Mouse (Mus musculus) bone marrow, adult 2 months (tissue): Measurements from ENCODE around the gene Hcrtr2. TPM values are rescaled to one million over a fixed set of nuclear protein-coding genes. Genes with fewer than 3 reads are reported as not detected.
A peak's percentile ranks its signal among the peaks of the same experiment; 100 is the strongest.

Experiments
- H3K27ac ChIP-seq: fragments of 200-500 bp; 2 replicates; pipeline ENCODE4 v1.5.1; 2012; ENCODE audit warnings: low read depth, mild to moderate bottlenecking, control low read depth, inconsistent platforms, low read length; ENCODE audit not compliant: control insufficient read depth, poor library complexity, insufficient read depth
- H3K4me1 ChIP-seq: fragments of 200-500 bp; 2 replicates; pipeline ENCODE4 v1.6.1; 2011; ENCODE audit warnings: low read length; ENCODE audit not compliant: control insufficient read depth, insufficient read depth
- H3K4me3 ChIP-seq: fragments of 200-500 bp; replicated peaks from 2 replicates; pipeline ENCODE3; 2011; ENCODE audit warnings: mild to moderate bottlenecking, low read depth, low read length, control low read depth; ENCODE audit not compliant: control insufficient read depth
- CTCF ChIP-seq: fragments of 200-500 bp; IDR thresholded peaks from 2 replicates; pipeline ENCODE4 v1.5.1; 2011; ENCODE audit warnings: low read length, control low read depth; ENCODE audit not compliant: control insufficient read depth, insufficient read depth
- POLR2A ChIP-seq: fragments of 200-500 bp; IDR thresholded peaks from 2 replicates; pipeline ENCODE4 v1.6.1; 2011; ENCODE audit warnings: low read depth, mild to moderate bottlenecking, control low read depth, low read length, borderline replicate concordance; ENCODE audit not compliant: control insufficient read depth
- WGBS: fragments of 180-500 bp; shearing (Covaris S2); methylation state at CpG from one replicate; pipeline ENCODE4 v1.1.7; 2018; 5-methylcytosine and 5-hydroxymethylcytosine counted together
- polyA plus RNA-seq: library from polyadenylated mRNA; stranded (reverse); fragments of >200 nt; gene quantifications from 2 replicates; pipeline ENCODE4 v1.2.4, GENCODE M21; 2011; ENCODE audit warnings: low replicate concordance; ENCODE audit not compliant: missing spikeins, insufficient read depth, insufficient read length

Gene Hcrtr2
- polyA plus RNA-seq, 1 experiment, result not detected

DNA sequence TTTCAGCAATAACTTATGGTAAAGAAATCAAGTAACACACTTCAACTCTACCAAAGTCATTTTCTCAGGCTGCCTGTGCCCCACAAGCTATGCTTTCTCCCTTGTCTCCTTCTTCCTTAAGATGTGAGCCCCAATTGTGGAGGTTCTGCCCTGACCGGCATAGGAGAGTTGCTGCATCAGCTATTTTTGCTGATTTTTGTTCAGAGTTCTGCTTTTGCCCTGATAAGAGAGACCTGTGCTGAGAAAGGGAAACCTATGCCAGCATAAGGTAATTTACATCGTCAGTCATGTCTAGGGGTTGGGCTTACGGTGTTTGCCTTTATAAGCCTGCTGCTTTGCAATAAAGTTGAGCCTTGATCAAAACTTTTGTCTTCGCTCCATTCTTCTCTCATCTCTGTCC, 71.5 kb downstream of the Hcrtr2 start:
- WGBS, result 68% methylated on average over 4 of the region's 4 CpGs
- Histone ChIP-seq H3K27ac (no peak overlapping the region), H3K4me1 (no peaks in the 10 kb centered on the region), H3K4me3 (no peak overlapping the region)
- TF ChIP-seq CTCF, result no peak
- TF ChIP-seq POLR2A, result no peak

DNA sequence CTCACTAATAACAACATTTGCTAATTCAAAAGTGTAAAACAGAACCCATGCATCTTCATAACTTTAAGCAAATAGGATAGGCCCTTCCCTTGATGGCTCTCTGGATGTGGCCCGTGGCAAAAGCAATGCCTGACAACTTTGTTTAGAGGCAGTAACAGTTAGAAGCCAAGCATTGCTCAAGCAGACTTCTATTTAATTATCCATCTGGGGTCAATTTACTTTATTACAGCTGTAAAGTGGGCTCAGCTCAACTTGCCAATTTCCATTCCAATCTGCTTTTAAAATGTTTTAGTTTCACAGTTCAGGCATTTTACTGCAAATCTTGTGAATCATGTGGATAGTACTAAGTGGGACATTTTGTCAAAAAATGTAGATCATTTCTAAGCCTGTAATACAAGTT, 81.3 kb downstream of the Hcrtr2 start:
- Histone ChIP-seq H3K4me1 (no peaks in the 10 kb centered on the region), H3K27ac (no peak overlapping the region), H3K4me3 (no peak overlapping the region)
- TF ChIP-seq POLR2A (no peak), CTCF (no peak)
- 48% methylated on average over 1 of the region's 1 CpGs for WGBS

DNA sequence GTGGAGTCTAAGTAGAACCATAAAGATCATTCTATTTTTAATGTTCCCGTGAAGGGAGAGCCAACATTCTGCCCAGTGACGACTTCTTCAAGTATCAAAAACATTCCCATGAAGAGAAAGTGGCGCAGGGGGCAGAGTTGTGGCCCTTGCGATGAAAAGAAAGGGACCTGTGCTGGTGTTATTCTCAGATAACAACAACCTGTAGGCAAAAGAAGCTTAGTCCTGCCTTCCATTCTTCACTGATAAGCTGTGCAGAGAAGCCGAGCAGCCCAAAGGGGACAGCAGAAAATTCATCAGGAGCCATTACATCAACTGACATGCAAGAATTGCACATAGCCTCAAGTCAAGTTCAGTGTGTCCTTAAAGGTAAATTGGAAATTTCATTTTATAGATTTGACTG, 85.7 kb downstream of the Hcrtr2 start:
- 66% methylated on average over 5 of the region's 5 CpGs for WGBS
- Histone ChIP-seq H3K4me3 (no peak overlapping the region), H3K27ac (no peak overlapping the region), H3K4me1 (no peaks in the 10 kb centered on the region)
- TF ChIP-seq CTCF, result no peak
- TF ChIP-seq POLR2A, result no peak

DNA sequence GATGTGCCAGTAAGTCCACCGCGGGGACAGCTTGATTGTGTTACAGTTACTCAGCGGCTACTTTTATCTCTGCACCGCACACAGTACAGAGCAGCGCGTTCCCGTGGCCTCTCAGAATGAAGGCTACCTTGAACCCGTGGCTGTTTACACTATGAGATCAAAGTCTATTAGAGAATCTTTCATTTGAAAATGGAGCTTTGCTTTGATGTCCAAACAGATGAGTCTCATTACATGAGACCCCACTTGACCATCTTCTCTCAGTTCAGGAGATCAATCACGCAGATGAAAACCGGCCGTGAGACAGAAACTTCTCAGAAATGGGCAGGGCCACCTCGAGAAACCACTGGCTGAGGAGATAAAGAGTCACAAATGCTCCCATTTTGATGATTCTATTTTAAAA, 86.4 kb downstream of the Hcrtr2 start:
- Histone ChIP-seq H3K4me3 (no peak overlapping the region), H3K4me1 (no peaks in the 10 kb centered on the region), H3K27ac (no peak overlapping the region)
- 51% methylated on average over 12 of the region's 12 CpGs for WGBS
- TF ChIP-seq CTCF (no peak), POLR2A (no peak)

DNA sequence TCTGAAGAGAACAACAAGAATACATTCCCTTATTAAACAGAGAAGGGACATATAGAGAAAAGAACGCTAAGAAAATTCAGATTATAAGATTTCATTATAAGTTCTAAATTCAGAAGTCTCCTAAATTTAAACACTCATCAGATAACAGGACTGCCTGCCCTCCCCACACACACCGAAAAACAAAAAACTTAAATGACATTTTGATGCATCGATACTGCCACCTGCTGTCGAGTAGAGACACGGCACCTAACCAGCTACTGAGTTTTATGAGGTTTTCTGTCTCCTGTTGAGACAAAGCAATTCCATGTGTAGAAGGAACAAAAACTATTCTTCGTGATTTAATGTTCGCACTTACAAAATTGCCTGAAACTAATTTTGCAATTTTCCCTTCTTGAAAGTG, 87.0 kb downstream of the Hcrtr2 start:
- TF ChIP-seq POLR2A (no peak), CTCF (peak; percentile 17; the same call in 1 of the 2 replicates)
- no peak overlapping the region for H3K27ac ChIP-seq
- WGBS, result 3% methylated on average over 7 of the region's 7 CpGs
- H3K4me1 ChIP-seq, result no peaks in the 10 kb centered on the region
- no peak overlapping the region for H3K4me3 ChIP-seq

DNA sequence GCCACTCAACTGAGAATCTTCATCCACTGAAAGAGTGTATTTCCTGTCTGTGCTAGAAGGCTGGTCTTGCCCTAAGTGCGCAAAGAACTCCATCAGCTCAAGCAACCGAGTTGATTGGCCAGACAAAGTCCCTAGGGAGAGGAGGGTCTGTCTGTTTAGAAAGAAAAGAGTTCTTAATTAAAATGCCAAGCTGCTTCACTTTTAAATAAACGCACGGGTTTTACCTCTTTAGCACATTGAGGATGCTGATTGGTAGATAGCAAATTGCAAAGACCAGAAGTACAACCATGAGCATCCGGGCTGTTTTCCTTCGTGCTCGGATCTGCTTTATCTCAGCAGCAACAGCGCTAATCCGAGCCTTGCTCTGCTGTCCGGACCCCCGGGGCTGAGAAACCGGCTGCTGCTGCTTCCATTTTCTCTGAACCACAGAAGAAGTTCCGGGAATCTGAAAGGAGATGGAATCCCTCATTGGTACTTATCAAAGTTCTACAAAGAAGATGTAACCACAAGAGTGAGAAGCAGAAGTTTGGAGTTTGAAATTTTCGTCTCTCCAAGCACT, 87.6 kb downstream of the Hcrtr2 start:
- TF ChIP-seq CTCF, result no peak
- TF ChIP-seq POLR2A, result no peak
- H3K27ac ChIP-seq, result no peak overlapping the region

DNA sequence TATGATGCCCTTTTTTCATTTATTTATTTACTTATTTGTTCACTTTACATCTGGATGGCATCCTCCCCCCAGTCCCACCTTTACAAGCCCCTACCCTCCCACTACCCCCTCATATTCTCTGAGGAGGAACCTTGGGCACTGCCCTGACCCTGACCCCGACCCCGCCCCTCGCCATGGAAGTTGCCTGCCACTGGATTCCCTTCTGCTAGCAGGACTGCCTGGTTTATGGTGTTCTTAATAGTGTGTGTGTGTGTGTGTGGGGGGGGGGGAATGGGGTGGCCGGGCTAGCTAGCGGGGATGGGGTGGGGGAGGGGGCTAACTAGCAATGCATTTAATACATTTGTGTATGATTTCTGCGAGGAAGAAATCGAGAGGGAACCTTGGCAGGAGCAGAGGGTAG, 88.8 kb downstream of the Hcrtr2 start:
- no peak overlapping the region for H3K4me3 ChIP-seq
- H3K4me1 ChIP-seq, result no peaks in the 10 kb centered on the region
- WGBS, result 72% methylated on average over 7 of the region's 7 CpGs
- H3K27ac ChIP-seq, result no peak overlapping the region
- TF ChIP-seq CTCF, result no peak

More for the DNA sequence above, 87.6 kb downstream of the Hcrtr2 start:
- no peak overlapping the region for H3K4me3 ChIP-seq
- 3% methylated on average over 14 of the region's 14 CpGs for WGBS
- no peaks in the 10 kb centered on the region for H3K4me1 ChIP-seq

DNA sequence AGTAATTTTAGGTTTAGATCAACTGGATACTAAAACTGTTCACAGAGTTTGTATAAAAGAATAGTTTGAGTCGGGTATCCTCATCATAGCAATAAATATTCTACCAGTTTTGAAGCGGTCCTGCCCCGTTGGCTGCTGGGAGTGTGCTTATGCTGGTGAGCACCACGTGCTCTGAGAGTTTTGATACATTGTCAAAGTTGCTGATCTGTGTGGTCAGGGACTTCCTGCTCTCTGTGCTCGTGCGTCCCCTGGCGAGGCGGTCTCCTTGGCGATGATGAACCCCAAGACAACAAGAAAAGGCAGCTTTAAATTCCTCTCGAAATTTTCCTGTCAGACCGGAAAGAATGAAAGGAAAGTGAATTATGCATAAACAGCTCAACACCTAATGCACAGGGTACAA, 93.3 kb downstream of the Hcrtr2 start:
- WGBS, result 3% methylated on average over 11 of the region's 11 CpGs

DNA sequence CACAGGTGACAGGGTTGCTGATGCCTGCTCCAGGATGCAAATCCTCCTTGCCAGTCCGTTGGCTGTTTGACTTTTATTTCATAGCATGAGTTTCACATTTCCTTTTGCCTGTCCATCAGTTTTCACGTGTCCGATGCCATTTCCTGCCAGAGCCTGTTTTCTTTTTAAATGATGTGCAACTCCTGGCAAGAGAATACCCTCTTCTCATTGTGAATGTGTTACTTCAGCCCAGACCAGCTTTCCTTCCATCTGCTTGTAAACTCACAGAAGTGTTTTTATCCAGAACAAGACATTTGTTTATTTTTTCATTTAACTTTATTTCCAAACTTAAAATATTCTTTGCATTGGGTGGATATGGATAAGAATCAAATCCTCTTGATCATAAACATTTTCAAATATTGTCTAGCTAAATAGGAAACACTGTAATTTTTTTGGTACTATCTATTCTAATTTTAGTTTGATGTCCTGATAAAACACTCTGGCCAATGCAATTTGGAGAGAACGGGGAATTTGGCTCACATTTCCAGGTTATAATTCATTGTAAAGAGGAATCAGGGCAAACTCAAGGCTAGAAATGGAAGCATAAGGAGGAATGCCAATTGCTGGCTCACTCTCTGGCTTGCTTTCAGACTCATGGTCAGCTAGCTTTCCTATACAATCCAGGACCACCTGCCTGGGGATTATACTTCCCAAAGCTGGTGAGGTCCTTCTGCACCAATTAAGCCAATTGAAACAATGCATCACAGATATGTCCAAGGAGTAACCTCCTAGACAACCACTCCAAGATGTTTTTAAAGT, 106.3 kb downstream of the Hcrtr2 start:
- Histone ChIP-seq H3K27ac (no peak overlapping the region), H3K4me1 (no peaks in the 10 kb centered on the region), H3K4me3 (no peak overlapping the region)
- TF ChIP-seq CTCF, result no peak
- no peak for TF ChIP-seq POLR2A
- WGBS, result 72% methylated on average over 4 of the region's 4 CpGs

More for the DNA sequence above, 93.3 kb downstream of the Hcrtr2 start:
- H3K27ac ChIP-seq, result no peak overlapping the region
- no peaks in the 10 kb centered on the region for H3K4me1 ChIP-seq
- H3K4me3 ChIP-seq, result no peak overlapping the region
- no peak for TF ChIP-seq CTCF
